Mouse (Mus musculus) ovary, postnatal 36 days (tissue): ENCODE measurements around the gene Cnpy1.
A peak's percentile ranks its signal among the peaks of the same experiment; 100 is the strongest.

ENCODE experiments used
- DNase-seq: peaks from one replicate; pipeline ENCODE4 v3.0.0; 2022; ENCODE audit warnings: low spot score, mixed read lengths

Cnpy1 gene

DNA sequence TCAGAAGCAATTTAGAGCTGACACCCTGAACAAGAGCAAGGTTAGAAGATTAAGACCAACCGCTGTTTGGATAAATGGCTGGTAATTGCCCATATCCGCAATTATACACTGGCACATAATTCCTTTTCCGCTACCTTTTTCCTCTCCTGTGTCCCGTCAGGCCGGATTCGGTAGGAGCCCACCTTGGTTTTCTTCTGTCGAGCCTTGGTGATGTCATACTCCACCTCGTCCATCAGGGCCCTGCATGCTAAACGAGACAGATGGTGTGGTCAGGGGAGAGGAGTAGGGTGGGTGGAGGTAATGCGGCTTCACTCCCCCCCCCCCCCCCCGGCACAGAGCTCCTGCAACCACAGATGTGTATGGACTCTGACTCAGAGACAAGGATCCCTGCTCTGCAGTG, at the start of gene Cnpy1:
TSS of gene Cnpy1 (minus strand) at position 233 of the 400 bp plus-strand sequence.
- DNase-seq = no peak

DNA sequence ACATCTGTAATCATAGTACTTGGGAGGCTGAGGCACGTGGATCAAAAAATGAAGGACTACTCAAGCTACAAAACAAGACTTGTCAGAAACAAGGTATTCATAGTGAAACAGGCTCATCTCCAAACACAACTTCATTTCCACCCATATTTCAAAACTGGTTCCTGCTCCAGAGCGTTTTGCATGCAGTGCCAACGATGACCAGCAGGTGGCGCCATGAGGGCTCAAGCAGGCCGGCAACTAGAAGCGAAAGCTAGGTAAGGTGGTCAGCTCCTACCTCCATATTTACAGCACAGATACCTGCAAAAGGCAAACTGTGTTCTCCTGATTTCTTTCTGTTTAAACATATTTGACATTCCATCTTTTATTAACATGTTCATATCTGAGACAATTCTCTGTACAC, 48.4 kb upstream of the Cnpy1 start:
- DNase-seq = peak; percentile 80

DNA sequence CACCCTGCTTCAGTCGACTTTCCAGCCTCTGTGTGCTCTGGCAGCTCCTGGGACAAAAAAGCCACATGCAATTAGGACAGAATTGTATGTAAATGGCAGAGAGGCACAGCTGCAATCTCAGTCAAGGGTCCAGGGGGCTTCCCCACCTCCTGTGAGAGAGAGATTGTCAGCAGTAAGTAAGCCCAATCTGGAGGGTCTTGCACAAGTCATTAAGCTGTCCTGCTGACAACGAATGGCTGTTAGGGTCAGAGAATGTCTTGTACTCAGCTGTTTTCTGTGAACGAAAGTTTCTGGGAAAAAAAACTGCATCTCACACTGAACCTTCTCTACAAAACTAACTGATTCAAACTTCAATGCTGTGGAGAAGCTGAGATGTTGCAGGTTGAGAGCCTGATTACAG, 46.7 kb upstream of the Cnpy1 start:
- no peak for DNase-seq

DNA sequence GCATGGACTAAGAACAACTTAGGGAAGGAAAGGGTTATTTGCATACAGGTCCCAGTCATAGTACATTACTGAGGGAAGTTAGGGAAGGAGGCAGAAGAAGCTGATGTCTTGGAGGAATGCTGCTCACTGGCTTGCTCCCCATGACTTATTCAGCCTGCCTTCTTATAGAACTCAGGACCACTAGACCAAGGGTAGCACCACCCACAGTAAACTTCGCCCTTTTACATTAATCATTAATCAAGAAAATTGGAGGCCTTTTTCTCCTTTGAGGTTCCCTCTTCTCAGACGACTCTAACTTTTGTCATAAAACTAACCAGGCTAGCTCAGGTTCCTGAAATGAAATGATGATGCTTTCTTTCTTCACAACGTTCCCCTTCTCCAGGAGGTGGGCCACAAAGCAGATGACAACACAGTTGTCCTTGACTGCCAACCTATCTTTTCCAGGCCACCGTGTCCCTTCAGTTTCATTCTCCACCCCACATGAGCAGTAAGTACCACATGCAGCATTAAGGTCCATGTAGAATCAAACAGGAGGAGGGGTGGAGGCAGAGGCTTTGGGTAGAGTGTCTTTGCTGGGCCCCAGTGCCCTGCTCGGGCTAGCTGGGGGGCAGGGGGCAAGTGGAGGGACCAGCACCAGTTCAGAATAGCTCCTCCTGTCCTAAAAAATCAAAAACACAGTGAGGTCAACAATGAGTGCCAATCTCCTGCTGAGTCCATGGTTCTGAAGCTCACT, 45.7 kb upstream of the Cnpy1 start:
- DNase-seq = no peak

DNA sequence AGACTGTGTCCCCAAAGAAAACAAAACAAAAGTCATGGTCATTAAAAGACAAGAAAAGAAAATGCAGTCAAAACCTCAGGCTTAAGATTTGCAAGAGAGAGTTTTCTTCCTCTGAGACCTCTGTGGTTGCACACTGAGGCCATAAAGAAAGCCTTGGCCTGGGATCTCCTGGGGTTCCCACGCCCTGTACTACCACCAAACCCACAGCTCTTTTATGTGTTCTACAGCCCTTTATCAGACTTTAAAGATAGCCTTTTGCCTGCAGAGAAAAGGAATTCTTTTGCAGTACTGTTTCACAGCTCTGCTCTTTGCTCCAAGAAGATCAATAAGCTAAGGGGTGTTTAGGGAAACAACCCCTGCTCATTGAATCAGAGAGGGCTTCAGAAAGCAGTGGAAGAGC, 45.0 kb upstream of the Cnpy1 start:
- no peak for DNase-seq

DNA sequence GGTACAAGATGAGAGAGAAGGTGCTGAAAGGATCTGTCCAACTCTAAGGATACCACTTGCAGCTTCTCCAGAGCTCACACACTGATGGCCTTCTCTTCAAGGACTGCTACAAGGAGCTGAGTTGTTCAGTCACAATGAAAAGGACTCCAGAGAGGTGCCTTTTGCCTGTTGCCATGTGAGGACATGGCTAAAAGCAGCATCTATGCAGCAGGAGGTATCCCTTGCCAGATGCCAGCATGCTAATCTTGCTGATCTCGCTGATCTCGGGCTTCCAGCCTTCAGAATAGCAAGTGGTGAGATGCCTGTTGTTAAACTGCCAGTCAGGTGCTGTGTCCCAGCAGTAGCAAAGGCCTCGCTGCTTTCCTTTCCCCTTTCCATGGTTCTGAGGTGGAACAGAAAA, 43.5 kb upstream of the Cnpy1 start:
- DNase-seq = no peak

DNA sequence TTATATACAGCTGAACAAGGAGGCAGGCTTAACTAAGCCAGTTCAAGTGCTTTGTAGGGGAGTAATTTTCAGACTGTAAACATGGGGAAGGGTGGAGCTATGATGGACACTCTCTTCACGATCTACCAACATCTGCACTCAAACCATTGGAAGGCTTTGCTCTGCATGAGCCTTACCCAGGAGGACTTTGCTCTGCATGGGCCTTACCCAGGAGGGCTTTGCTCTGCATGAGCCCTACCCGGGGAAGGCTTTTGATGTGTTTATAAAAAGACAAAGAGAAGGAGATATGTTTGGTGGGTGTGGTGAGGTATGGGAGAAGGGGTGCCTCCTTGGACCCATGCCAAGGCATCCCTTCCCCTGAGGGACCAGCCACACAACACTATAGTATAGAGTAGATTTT, 31.7 kb upstream of the Cnpy1 start:
- no peak for DNase-seq

DNA sequence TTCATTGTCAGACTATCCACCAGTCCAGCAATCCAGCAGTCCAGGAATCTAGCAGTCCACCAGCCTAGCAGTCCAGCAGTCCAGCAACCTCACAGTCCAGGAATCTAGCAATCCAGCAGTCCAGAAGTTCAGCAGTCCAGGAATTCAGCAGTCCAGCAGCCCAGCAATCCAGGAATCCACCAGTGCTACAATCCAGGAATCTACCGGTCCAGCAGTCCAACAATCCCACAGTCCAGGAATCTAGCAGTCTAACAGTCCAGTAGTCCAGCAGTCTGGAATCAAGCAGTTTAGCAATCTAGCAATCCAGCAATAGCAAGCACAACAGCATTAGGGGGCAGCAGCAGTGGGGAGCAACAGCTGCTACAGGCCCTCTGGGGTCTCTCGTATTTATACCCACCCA, 27.2 kb upstream of the Cnpy1 start:
- DNase-seq = no peak

DNA sequence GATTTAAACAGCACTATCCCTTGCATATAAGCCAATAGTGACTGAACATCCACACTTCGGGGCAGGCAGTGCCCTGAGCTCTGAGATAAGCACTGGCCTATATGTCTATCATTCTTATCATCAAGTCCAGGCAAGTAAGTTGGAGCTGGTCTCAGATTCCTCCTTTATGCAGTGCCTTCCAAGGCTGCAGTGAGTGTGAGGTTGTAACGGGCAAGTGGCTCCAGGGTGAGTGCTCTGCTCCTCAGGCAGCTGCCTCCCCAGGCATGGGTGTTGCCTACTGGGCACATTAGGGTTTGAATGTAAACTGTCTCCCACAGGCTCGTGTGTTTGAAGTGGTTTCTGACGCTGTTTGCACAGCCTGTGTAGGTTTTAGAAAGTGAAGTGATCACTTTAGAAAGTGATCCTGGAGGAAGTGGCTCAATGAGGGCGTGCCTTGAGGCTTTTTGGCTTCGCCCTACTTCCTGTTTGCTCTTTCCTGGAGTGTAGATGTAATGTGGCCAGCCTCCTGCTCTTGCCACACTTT, 23.9 kb upstream of the Cnpy1 start:
- no peak for DNase-seq

DNA sequence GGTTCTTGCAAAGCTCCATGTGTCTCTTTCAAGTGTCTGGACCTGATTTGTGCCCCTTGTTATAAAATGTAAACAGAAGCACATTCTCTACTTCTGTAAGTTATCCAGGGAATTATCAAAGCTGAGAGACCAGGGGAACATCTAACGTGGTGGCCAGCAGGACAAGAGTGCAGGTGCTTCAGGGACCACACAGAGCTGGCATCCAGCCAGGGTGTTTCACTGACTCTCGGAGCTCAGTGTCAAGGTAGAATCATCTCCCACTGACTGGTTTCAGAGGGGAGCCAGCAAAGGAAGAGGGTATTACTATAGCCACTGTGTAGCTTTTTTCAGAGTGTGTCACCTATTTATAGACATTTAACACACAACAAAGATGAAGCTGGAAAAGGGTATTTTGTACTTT, 22.0 kb upstream of the Cnpy1 start:
- DNase-seq = no peak

DNA sequence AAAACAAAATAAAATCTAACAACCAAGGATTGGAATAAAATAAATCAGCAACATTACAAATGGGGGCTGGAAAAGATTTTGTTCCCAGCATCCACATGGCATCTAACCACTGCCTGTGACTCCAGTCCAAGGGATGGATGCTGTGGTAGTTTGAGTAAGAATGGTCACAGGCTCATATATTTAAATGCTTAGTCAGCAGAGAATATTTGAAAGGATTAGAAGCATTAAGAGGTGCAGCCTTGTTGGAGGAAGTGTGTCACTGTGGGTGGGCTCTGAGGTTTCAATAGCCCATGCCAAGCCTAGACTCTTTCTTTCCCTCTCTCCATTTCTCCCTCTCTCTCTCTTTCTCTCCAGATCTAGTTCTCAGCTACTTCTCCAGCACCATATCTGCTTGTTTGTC, 20.0 kb upstream of the Cnpy1 start:
- no peak for DNase-seq

DNA sequence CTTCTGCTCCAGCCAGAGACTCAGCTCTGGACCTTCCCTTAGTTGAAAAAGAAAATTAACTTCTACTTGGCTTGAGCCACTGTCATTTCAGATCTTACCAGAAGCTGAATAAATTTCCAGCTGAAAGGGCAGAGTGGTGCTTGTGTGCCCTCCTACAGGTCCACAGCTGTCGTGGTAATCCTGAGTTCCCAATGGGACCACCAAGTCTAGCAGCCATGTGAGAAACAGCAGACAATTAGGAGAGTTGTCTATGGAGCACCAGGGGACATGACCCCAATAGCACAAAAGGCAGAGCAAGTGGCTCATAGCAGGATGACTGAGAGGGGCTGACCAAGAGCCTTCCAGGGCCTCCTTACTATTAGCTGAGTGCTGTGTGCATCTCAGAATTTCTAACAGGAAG, 18.2 kb upstream of the Cnpy1 start:
- DNase-seq = no peak

DNA sequence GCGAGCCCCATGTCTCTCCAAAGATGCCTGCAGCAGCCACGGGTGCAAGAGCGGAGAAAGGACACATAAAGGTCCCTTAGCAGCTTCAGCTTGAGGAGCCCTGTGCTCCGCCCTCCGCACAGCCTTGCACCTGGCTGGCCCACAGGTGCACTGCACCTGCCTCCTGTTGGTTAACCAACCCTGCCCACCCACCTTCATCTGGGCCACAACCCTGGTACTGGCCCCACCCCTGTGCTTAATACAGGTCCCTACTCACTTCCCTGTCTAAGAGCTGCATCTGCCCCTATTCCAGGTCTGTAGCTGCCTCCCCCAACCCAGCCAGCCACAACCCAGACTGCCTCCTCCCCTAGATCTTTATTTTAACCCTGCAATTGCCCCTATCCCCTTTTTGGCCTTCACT, 16.5 kb upstream of the Cnpy1 start:
- no peak for DNase-seq

DNA sequence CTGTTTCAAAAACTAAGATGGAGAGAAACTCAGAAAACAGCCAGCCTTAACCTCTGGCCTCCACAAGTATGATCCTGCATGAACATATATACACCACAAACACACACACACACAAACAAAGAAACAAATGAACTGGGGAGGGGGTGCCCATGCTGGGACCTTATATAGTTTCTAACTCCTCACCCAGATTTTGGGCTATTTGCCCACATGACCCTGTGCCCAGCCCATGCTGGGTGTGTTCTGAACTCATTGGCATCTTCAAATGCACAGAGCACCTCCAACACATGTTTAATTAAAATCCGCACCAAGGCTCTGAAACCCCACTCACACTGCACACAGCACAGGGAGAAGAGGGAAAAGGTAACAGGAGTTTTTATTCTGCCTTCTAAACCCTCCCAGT, 14.3 kb upstream of the Cnpy1 start:
- no peak for DNase-seq

DNA sequence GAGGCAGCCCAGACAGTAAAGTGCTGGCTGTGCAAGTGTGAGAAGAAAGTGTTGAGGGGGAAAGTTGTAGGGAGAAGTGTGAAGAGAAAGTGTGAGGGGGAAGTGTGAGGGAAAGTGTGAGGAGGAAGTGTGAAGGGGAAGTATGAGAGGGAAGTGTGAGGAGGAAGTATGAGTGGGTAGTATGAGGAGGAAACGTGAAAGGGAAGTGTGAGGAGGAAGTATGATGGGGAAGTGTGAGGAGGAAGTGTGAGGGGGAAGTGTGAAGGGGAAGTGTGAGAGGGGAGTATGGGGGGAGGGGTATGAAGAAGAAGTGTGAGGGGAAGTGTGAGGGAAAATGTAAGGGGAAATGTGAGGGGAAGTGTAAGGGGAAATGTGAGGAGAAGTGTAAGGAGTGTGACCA, 13.8 kb upstream of the Cnpy1 start:
- DNase-seq = no peak

DNA sequence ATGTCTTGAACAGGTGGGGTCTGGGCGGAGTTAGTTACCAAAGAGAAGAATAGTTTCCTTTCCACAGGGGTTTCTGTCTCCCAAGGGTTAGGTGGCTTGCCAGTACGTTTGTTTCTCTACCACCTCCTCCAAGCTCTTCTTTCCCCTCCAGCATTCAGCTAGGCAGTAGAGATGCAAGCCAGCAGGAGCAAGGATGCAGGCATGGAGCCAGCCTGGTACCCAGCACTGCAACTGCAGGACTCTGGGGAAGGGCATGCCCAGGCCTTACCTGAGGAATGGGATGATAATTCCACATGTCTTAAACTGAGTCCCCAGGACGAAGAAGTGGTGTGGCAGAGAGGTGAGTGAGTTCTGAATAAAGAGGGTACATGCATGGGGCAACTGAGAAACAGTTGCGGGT, 12.2 kb upstream of the Cnpy1 start:
- DNase-seq = no peak

DNA sequence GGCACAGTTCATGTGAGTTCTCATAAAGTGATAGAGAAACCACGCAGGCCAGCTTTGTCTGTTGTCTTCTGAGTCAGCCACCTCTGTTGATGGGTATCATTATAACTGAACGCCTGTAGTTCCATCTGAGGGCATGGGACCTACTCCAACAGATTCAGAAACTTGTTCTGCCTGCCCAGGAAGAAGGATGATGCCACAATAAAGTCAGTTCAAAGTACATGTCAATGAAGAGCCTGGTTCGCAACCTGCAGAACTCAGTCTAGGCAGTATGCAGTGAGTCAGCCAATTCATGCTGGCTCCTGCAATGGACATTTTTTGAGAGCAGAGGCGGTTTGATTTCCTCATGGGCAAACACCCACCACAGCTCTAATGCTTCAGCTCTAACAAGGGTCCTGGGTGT, 7.4 kb upstream of the Cnpy1 start:
- DNase-seq = no peak

DNA sequence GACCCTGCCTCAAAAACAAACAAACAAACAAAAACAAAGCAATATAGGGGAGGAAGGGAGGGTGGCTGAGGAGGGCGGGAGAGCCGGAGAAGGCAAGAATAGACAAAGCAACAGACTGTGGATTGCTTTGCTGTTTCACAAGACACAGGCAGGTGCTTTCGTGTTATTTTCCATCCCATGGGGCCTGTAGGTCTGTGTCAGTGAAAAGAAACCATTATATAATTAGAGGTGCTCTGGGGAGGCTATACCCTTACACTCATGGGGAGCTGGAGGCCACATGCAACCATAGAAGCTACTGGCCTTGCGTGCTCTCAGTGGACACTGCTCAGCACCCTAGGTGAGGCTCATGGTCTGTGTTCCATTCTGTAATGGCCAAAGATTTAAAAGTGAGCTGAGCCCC, 6.7 kb upstream of the Cnpy1 start:
- no peak for DNase-seq

DNA sequence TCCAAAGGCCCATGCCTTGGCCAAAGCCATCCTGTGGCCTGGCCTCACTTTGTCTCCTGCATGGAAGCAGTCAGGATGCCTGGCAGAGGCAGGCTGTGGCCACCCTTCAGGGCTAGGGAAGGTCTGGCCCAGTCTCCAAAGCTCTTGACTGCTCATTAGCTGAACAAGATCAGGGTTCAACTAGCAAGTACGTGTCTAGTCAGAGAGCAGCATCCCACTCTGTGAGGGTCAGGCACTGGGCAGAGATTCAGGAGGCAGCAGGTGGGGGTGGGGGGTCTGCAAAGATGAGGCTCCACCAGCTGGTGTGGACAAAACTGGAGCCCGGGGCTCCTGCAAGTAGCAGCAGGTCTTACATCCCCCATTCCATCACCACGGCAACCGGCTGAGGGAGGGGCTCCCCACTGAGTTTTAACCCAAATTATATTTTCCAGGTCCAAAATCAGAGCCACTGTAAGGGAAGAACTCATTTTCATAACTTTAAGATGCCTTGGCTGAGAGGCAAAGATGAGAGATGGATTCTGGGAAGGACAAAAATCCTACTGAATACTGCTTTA, 5.7 kb upstream of the Cnpy1 start:
- no peak for DNase-seq

DNA sequence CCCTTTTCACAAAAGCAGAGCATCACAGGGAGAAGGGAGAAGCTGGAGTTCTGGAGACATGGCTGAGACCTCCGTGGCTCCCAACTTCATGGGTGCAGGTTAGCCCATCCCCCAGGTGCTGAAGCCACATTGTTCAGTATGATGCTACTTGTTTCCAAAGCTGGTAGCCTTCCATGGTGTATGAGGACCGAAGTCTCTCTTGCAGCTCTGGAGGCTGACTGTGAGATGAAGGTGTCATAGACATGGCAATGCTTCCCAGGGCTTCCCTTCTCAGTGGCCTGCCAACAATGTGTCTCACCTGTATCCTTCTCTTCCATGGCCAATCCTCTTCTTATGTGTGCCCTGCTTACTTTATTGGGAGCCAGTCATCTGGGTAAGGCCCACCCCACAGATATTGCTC, 4.9 kb upstream of the Cnpy1 start:
- no peak for DNase-seq

DNA sequence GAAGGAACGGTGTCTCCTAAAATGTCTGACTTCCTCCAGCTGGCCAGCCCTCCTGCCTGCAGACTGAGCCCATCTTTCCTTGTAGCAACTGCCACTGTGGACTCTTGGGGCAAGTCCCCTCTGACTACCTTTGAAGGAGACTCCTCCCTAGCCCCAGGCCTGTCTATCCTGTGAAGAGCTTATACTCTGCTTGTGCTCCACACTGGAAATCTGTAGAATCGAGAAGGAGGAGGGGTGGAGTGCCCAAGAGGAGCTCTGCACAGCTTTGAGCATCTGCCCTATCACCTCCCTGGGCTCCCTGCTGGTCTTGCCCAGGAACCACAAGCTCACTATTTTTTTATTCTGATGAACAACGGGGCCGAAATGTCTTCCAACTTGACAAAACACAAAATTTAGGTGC, 485 bp downstream of the Cnpy1 start:
- no peak for DNase-seq

DNA sequence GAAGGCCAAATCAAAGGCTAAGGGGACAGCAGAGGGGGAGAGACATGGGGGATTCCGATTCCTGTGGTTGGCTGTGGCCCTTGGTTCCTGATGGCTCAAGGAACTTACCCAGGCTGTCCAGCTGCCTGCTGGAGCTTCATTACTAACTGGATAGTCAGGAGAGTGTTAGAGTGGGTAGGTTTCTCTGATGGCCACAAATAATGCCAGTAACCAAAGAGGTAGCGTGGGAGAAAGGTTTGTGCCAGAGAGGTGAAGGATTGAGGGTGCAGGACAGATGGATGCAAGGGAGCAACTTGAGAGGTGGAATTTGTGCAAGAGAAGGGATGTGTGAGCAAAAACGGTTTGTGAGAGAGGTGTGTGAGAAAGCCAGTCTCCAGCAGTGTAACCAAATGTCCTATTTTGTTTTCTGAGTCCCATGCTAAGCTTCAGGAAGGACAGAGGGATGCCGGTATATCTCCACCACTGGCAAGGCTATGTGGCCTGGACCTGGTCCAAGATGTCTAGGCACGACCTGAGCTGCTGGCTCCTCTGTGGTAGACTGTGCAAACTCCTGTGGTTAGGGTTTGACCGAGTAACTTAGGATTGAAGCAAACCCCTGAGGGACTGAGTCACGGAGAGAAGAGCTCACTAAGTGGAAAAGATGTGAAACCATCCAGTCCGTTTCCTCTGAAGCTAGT, 2.0 kb downstream of the Cnpy1 start:
- DNase-seq = no peak

DNA sequence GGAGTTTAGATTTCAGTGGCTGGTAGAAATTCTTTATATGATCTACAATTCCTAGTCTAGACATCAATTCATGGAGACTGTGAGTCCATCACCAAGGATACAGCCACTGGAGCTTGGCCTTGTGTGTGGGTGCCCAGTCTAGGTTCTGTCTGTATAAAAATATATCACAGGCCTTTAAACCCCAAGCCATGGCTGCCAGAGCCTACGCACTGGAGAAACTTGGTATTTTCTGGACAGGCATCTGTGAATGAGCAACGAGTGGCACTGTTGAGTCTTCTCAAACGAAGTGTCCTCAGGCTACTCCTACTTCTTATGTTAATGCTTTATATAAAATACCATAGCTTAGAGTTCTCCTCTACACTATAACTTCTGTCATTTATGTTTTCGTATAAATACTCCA, 4.2 kb downstream of the Cnpy1 start:
- DNase-seq = no peak

DNA sequence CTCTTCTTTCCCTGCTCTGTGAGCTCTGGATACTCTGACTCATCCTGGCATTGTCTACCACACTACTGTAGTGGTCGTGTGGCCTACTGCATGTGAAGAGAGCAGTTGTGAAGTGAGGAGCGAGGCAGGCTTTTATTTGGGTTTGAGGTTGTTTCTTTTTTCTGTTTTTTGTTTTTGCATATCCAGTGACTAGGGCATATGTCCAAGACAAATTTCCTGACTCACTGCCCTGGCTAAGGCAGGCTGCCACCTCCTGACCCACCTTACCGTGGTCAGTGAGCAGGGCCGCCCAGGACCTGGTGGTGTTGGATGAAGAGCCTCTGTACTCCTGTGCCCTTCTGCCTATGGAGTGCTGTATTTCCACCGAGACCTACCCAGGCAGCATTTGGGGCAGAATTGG, 5.8 kb downstream of the Cnpy1 start:
- DNase-seq = no peak
